Mouse (Mus musculus): ENCODE measurements around the gene Gart. TPM values are rescaled to one million over a fixed set of nuclear protein-coding genes. Genes with fewer than 3 reads are reported as not detected.

Gart gene
- polyA plus RNA-seq, 1 experiment from 2014 or later: 55.7 TPM

DNA sequence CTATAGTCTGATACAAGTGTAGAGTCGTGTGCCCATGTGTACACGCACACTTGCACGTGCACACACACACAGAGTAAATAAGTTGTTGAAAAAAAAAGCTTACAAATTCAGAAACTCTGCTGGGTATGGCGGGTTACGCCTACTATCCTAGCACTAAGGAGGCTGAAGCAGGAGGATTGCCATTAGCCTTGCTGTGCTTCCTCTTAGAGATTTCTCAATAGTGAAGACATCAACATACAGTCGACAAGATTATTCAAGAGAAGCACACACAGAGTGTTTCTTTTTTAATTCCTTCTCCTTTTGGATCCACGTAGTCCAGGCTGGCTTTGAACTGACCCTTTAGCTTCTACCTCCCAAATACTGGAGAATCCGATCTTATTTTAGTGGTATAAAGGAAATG lies 6.6 kb downstream of the Gart start:
- Histone ChIP-seq H3K9ac (no peak overlapping the region), H3K4me1 (replicated peaks; ENCODE audit: control insufficient read depth, insufficient read depth, low read length) (no peaks in the 10 kb centered on the region), H3K9me3 (ENCODE audit: control insufficient read depth, low read length) (no peaks in the 10 kb centered on the region), H3K27ac (no peak overlapping the region), H3K4me3 (replicated peaks; ENCODE audit: low read length) (no peak overlapping the region), H3K27me3 (ENCODE audit: control insufficient read depth, insufficient read depth, low read length) (no peaks in the 10 kb centered on the region), H3K36me3 (replicated peaks; ENCODE audit: control insufficient read depth, insufficient read depth) (peaks cover 82% of the 10 kb centered on the region), H3K4me2 (replicated peaks) (no peak overlapping the region)
- no peak for DNase-seq (ENCODE audit: low spot score)
- 96% methylated on average over 8 of the region's 8 CpGs for WGBS
- ATAC-seq (ENCODE audit: low FRiP score): no peak

GRCm38 (mm10) chr16:91639636-91640035 lies 7.1 kb downstream of the Gart start:
- Histone ChIP-seq H3K36me3 (replicated peaks; ENCODE audit: control insufficient read depth, insufficient read depth) (peaks cover 87% of the 10 kb centered on the region), H3K27ac (no peak overlapping the region), H3K9me3 (ENCODE audit: control insufficient read depth, low read length) (no peaks in the 10 kb centered on the region), H3K27me3 (ENCODE audit: control insufficient read depth, insufficient read depth, low read length) (no peaks in the 10 kb centered on the region), H3K4me3 (replicated peaks; ENCODE audit: low read length) (no peak overlapping the region), H3K4me1 (replicated peaks; ENCODE audit: control insufficient read depth, insufficient read depth, low read length) (no peaks in the 10 kb centered on the region), H3K9ac (no peak overlapping the region), H3K4me2 (replicated peaks) (no peak overlapping the region)
- no peak for ATAC-seq (ENCODE audit: low FRiP score)
- no peak for DNase-seq (ENCODE audit: low spot score)
- WGBS: 98% methylated on average over 2 of the region's 2 CpGs

DNA sequence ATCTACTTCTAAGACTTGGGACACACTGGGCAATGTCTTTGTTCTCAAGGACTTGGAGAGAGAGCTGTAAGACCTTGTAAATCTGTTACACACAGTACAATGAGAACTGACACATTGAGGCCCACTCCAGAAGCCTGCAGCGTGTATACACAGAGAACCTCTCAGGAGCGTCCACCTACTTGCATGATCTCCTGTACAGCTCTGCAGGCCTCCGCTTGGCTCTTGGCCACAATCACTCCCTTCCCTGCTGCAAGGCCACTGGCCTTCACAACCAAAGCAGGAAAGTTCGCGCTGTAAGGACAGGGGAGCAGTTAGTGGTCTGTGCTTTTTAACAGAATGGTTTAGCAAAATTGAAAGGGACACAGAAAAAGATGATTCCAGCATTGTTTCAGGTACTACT lies 7.6 kb downstream of the Gart start:
- Histone ChIP-seq H3K27me3 (ENCODE audit: control insufficient read depth, insufficient read depth, low read length) (no peaks in the 10 kb centered on the region), H3K36me3 (replicated peaks; ENCODE audit: control insufficient read depth, insufficient read depth) (peaks cover 90% of the 10 kb centered on the region), H3K9ac (no peak overlapping the region), H3K4me2 (replicated peaks) (no peak overlapping the region), H3K9me3 (ENCODE audit: control insufficient read depth, low read length) (no peaks in the 10 kb centered on the region), H3K4me1 (replicated peaks; ENCODE audit: control insufficient read depth, insufficient read depth, low read length) (no peaks in the 10 kb centered on the region), H3K27ac (no peak overlapping the region), H3K4me3 (replicated peaks; ENCODE audit: low read length) (no peak overlapping the region)
- ATAC-seq (ENCODE audit: low FRiP score) (no peak), DNase-seq (ENCODE audit: low spot score) (no peak)
- WGBS: 92% methylated on average over 5 of the region's 5 CpGs

GRCm38 (mm10) chr16:91633641-91634040 lies 13.1 kb downstream of the Gart start:
- Histone ChIP-seq H3K4me3 (replicated peaks; ENCODE audit: low read length) (no peak overlapping the region), H3K9ac (no peak overlapping the region), H3K4me2 (replicated peaks) (no peak overlapping the region), H3K36me3 (replicated peaks; ENCODE audit: control insufficient read depth, insufficient read depth) (peaks cover 90% of the 10 kb centered on the region), H3K27me3 (ENCODE audit: control insufficient read depth, insufficient read depth, low read length) (no peaks in the 10 kb centered on the region), H3K27ac (no peak overlapping the region), H3K4me1 (replicated peaks; ENCODE audit: control insufficient read depth, insufficient read depth, low read length) (no peaks in the 10 kb centered on the region), H3K9me3 (ENCODE audit: control insufficient read depth, low read length) (no peaks in the 10 kb centered on the region)
- DNase-seq (ENCODE audit: low spot score) (no peak), ATAC-seq (ENCODE audit: low FRiP score) (no peak)
- WGBS: 93% methylated on average over 12 of the region's 12 CpGs

DNA sequence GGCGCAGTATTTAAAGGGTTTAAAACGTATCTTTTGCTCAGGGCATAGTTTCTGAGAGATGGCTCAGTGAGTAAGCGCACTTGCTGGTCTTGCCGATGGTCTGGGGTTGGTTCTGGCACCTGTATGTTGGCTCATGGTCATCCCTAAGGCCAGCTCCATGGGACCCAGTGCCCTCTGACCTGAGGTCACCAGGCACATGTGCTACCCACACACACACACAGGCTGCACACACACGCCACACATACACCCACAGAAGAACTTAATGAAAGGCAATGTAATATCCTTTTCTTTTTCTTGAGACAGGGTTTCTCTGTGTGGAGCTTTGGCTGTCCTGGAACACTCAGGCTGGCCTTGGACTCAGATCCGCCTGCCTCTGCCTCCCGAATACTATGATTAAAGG lies 13.8 kb downstream of the Gart start:
- Histone ChIP-seq H3K9ac (no peak overlapping the region), H3K4me1 (replicated peaks; ENCODE audit: control insufficient read depth, insufficient read depth, low read length) (no peaks in the 10 kb centered on the region), H3K9me3 (ENCODE audit: control insufficient read depth, low read length) (no peaks in the 10 kb centered on the region), H3K4me3 (replicated peaks; ENCODE audit: low read length) (no peak overlapping the region), H3K4me2 (replicated peaks) (no peak overlapping the region), H3K27me3 (ENCODE audit: control insufficient read depth, insufficient read depth, low read length) (no peaks in the 10 kb centered on the region), H3K27ac (no peak overlapping the region), H3K36me3 (replicated peaks; ENCODE audit: control insufficient read depth, insufficient read depth) (peaks cover 90% of the 10 kb centered on the region)
- DNase-seq (ENCODE audit: low spot score): no peak
- WGBS: 95% methylated on average over 7 of the region's 7 CpGs
- ATAC-seq (ENCODE audit: low FRiP score): no peak

DNA sequence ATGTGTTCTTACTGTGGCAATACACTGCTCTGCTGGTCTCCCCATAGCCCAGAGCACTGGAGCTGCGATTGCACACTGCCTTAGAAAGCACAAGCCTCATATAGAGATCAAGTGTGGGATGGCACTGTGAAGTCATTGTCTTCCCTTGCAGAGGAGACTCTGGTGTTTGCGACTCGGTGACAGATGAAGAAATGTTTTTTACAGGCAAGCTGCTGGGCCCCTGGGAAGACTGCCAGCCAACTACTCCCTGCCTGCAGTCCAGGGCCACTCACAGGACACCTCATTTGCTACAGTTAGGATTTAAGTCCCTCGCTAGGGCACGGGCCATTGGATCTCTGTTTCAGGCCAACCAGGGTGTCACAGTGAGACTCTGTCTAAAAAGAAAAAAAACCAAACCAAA lies 14.3 kb downstream of the Gart start:
- Histone ChIP-seq H3K9me3 (ENCODE audit: control insufficient read depth, low read length) (no peaks in the 10 kb centered on the region), H3K4me3 (replicated peaks; ENCODE audit: low read length) (no peak overlapping the region), H3K4me2 (replicated peaks) (no peak overlapping the region), H3K36me3 (replicated peaks; ENCODE audit: control insufficient read depth, insufficient read depth) (peaks cover 89% of the 10 kb centered on the region), H3K4me1 (replicated peaks; ENCODE audit: control insufficient read depth, insufficient read depth, low read length) (no peaks in the 10 kb centered on the region), H3K27ac (no peak overlapping the region), H3K27me3 (ENCODE audit: control insufficient read depth, insufficient read depth, low read length) (no peaks in the 10 kb centered on the region), H3K9ac (no peak overlapping the region)
- no peak for DNase-seq (ENCODE audit: low spot score)
- ATAC-seq (ENCODE audit: low FRiP score): no peak
- WGBS: 80% methylated on average over 5 of the region's 5 CpGs

DNA sequence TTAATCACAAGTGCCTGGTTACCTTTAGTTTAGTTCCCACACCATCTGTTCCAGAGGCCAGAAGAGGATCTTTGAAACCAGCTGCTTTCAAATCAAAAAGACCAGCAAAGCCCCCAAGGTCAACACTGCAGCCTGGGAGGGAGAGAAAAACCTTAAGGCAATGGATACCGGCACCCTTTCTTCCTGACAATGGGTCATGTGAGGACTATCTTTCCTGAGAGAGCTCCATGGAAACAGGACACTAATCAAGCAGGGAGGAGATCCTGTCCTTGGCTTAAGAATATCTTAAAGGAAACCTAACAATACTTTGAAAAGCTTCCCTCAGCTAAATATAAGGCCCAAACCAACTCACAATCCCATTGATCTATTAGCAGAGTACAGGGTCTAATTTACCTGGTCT lies 16.2 kb downstream of the Gart start:
- peaks cover 88% of the 10 kb centered on the region for H3K36me3 ChIP-seq (replicated peaks; ENCODE audit: control insufficient read depth, insufficient read depth)
- no peak overlapping the region for H3K9ac ChIP-seq
- 54% methylated on average over 1 of the region's 1 CpGs for WGBS

GRCm38 (mm10) chr16:91629749-91630148 lies 17.0 kb downstream of the Gart start:
- Histone ChIP-seq H3K27ac (no peak overlapping the region), H3K4me3 (replicated peaks; ENCODE audit: low read length) (no peak overlapping the region), H3K4me1 (replicated peaks; ENCODE audit: control insufficient read depth, insufficient read depth, low read length) (no peaks in the 10 kb centered on the region), H3K9me3 (ENCODE audit: control insufficient read depth, low read length) (no peaks in the 10 kb centered on the region), H3K4me2 (replicated peaks) (no peak overlapping the region), H3K9ac (no peak overlapping the region), H3K36me3 (replicated peaks; ENCODE audit: control insufficient read depth, insufficient read depth) (peaks cover 88% of the 10 kb centered on the region), H3K27me3 (ENCODE audit: control insufficient read depth, insufficient read depth, low read length) (no peaks in the 10 kb centered on the region)
- ATAC-seq (ENCODE audit: low FRiP score): no peak
- WGBS: 92% methylated on average over 4 of the region's 4 CpGs
- no peak for DNase-seq (ENCODE audit: low spot score)

More for the DNA sequence above, 16.2 kb downstream of the Gart start:
- Histone ChIP-seq H3K4me2 (replicated peaks) (no peak overlapping the region), H3K27me3 (ENCODE audit: control insufficient read depth, insufficient read depth, low read length) (no peaks in the 10 kb centered on the region), H3K9me3 (ENCODE audit: control insufficient read depth, low read length) (no peaks in the 10 kb centered on the region), H3K4me1 (replicated peaks; ENCODE audit: control insufficient read depth, insufficient read depth, low read length) (no peaks in the 10 kb centered on the region), H3K4me3 (replicated peaks; ENCODE audit: low read length) (no peak overlapping the region), H3K27ac (no peak overlapping the region)
- no peak for DNase-seq (ENCODE audit: low spot score)
- ATAC-seq (ENCODE audit: low FRiP score): no peak

- no peak overlapping the region for H3K27ac ChIP-seq
- WGBS: 93% methylated on average over 3 of the region's 3 CpGs
- no peak overlapping the region for H3K4me3 ChIP-seq (replicated peaks; ENCODE audit: low read length)
- no peaks in the 10 kb centered on the region for H3K27me3 ChIP-seq (ENCODE audit: control insufficient read depth, insufficient read depth, low read length)
- DNase-seq (ENCODE audit: low spot score) (no peak), ATAC-seq (ENCODE audit: low FRiP score) (no peak)
- H3K36me3 ChIP-seq (replicated peaks; ENCODE audit: control insufficient read depth, insufficient read depth): peaks cover 88% of the 10 kb centered on the region
- H3K4me1 ChIP-seq (replicated peaks; ENCODE audit: control insufficient read depth, insufficient read depth, low read length): no peaks in the 10 kb centered on the region
- no peak overlapping the region for H3K9ac ChIP-seq
- no peaks in the 10 kb centered on the region for H3K9me3 ChIP-seq (ENCODE audit: control insufficient read depth, low read length)
- no peak overlapping the region for H3K4me2 ChIP-seq (replicated peaks)
Observed at GRCm38 (mm10) chr16:91628673-91629072, 18.1 kb downstream of the Gart start.

DNA sequence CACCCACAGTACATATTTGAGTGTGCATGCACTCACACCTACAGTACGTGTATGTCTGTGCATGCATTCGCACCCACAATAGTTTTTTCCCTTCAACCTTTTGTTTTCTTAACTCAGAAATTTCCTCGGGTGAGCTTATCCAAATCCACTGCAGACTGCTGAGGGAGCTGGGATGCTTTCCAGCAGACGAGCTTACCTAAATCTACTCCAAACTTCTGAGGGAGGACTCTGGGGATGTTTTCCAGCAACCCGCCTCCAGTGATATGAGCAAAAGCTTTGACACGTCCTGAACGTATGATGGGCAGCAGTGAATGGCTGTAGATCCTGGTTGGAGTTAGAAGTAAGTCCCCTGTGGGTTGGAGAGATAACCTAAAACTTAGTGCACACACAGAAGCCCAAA lies 18.9 kb downstream of the Gart start:
- Histone ChIP-seq H3K27me3 (ENCODE audit: control insufficient read depth, insufficient read depth, low read length) (no peaks in the 10 kb centered on the region), H3K27ac (no peak overlapping the region), H3K36me3 (replicated peaks; ENCODE audit: control insufficient read depth, insufficient read depth) (peaks cover 88% of the 10 kb centered on the region), H3K4me1 (replicated peaks; ENCODE audit: control insufficient read depth, insufficient read depth, low read length) (no peaks in the 10 kb centered on the region), H3K4me3 (replicated peaks; ENCODE audit: low read length) (no peak overlapping the region), H3K9me3 (ENCODE audit: control insufficient read depth, low read length) (no peaks in the 10 kb centered on the region), H3K9ac (no peak overlapping the region), H3K4me2 (replicated peaks) (no peak overlapping the region)
- ATAC-seq (ENCODE audit: low FRiP score): no peak
- no peak for DNase-seq (ENCODE audit: low spot score)
- 93% methylated on average over 7 of the region's 7 CpGs for WGBS

Data from hindbrain, embryonic 14.5 days (tissue).